Mouse (Mus musculus) adrenal gland, postnatal 14 days (tissue): ENCODE measurements at regions not wholly inside any gene's neighbourhood (a gene's known extent, or its start where the extent isn't known, plus 50 kb on each side); places are given as distances from the start of the nearest gene placed in this dataset.
"Not testable (repeated sequence)": the region's sequence is repeated elsewhere in the genome, so short reads cannot be mapped to it uniquely, and the experiment has no call there.

Experiments
- DNase-seq: peaks from one replicate; pipeline ENCODE4 v3.0.0; 2021; ENCODE audit warnings: mixed read lengths

DNA sequence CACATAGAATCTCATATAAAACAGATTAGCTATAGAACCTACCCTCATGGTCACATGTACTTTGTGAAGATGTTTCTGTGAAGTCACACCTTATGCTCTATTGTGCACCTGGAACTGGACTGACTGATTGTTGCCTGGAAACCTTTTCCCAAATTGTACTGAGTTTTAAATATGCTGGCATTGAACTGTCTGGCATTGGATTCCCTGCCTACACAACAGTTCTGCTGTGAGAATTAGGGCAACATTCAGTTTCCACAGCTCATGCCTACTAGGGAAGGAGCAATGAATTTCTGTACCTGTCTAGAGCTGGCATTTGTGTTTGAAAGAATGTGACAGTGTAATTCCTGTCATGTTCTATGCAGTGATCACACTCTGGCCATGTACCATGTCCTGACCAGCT lies 60.4 kb upstream of the Poc5 start:
- DNase-seq: no peak

DNA sequence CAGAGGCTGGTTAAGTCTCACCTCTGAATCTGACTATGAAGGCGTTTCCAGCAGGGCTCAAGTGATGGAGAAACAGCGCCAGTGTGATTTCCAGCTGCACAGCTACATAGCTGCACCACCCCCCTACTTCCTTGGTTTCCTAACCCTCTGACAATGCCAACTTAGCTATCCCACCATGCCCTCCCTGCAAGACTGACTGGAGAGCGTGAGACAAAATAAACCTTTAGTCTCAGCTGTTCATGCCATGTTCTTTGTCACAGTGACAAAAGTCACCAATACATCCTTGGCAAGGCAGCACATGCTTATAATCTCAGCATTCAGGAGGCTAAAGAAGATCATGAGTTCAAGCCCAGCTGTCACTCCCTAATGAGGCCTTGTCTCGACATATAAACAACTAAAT lies 63.5 kb upstream of the Poc5 start:
- DNase-seq: no peak

DNA sequence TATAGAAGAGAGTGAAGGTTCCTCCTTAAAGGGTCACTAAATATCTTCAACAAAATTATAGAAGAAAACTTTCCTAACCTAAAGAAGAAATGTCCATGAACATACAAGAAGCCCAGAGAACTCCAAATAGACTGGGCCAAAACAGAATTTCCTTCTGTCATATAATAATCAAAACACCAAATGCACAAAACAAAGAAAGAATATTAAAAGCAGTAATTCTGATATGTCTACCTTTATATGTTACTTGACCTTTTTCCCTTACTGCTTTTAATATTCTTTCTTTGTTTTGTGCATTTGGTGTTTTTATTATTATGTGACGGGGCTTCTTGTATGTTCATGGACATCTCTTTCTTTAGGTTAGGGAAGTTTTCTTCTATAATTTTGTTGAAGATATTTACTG lies 70.9 kb upstream of the Poc5 start:
- DNase-seq: not testable (repeated sequence)

DNA sequence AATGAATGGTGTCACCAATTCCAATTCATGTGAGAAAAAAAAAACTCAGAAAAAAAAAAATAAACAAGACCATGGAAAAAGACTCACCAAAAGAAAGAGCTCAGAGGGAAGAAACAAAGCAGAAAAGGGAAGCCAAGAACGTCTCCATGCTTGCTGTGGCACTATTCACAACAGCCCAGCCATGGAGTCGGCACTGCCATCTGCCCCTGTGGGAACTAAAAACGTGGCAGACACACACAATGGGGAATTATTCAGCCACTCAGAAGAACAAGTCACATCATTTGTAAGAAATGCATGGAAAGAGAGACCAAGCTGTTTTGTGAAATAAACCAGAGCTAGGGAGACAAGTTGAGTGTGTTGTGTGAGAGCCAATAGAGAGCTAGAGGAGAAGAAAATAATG lies 74.9 kb upstream of the Poc5 start:
- no peak for DNase-seq

DNA sequence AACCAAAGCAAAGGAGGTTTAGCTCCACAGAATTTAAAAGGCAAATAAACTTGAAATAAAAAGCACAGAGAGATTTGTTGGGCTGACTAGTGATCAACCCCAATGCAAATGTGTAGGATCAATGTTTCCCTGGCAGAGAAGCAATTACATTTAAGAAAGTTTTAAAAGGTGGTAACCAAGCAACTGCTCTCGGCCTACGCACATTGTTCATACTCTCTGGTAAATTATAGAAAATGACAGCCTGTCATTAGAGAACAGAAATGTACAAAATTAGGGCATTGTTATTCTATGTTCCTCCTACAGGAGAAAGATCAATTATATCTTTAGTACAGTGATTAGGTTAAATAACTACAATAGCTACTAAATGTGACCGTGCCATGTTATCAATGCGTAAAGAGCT lies 85.6 kb upstream of the Poc5 start:
- DNase-seq: no peak

DNA sequence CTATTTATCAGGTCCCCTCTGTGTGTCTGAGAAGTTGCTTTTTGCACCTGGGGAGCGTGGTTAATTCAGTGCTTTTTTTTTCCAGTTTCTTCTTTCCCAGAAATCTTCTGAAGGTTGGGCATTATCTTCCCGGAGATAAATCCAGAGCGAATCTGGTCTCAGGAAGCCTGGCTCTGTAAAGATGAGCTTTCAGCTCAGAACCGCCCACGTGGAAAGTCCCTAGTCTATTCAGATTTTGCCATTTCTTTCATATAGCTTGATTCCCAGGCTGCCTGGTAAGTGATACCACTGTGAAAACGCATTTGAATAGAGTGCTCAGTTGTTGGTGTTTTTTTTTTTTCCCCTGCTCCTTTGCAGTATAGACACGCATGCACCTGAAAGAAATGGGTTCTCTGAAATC lies 100.3 kb upstream of the Poc5 start:
- no peak for DNase-seq

DNA sequence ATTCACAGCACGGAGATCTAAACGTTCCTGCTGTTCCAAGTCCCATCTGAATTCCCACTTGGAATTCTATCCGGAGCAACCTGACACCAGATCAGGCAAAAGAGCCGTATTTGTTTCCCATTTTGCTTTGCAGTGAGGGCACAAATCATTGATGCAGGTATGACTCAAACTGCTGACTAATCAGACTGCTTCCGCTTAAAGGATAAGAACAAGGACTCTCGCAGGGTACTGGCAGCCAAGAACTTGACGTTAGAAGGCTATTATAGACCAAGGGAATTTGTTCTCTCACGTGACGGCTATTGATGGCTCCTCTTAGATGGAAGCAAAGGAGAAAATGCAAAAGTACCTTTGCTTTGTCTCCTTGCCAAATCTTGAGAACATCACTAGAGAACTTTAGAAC lies 118.1 kb upstream of the Poc5 start:
- DNase-seq: peak; percentile 34

DNA sequence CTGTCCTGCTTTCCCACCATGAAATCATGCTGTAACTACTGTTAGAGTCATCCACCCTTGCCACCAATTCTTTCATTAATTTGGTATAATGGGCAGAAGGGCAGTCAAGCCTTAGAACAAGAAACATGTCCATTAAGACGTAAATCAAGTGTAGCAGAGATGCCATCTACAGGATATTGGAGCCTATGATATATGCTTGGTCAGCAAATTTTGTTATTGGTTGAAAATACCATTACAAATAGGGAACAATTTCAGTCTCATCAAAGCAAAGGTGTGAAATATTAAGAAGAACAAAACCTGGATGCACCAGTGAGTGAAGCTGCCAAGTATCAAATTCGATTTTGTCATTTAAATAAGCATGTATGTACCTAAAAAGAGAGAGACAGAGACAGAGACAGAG lies 123.6 kb upstream of the Sv2c start:
- no peak for DNase-seq

DNA sequence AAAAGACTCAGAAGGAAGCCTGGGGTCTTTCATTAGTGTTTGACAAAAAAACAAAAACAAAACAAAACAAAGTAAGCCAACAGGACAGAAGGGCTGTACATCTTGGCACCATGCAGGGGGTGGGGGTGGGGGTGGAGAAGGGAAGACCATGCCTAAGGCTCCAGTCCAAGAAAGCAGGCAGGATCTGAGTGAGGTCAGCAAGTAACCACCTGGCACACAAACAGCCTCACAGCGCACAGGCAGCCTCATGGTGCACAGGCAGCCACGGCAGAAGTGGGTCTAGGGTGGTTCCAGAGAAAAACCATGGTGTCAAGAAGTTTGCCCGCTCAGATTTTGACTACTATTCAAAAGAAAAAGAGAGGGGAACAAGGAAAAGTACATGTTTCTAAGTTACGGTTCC lies 122.0 kb upstream of the Sv2c start:
- no peak for DNase-seq

DNA sequence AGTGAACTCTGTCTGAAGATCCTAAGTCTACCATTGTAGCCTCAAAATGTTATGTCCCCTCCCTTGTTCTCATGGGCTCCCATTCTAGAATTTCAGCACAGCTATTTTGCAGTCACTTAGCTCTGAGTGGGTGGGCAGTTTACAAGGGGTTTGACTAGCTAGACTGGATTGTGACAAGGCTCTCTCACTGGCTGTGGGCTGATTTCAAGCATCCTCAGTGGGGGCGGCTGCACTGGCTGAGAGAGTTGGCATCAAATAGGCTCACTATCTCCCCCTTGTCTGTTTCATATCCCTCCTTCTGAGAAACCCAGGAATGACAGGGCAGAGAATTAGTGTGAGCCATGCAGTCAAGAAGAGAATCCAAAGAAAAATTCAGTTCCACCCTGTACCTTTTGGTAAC lies 88.4 kb upstream of the Sv2c start:
- no peak for DNase-seq

DNA sequence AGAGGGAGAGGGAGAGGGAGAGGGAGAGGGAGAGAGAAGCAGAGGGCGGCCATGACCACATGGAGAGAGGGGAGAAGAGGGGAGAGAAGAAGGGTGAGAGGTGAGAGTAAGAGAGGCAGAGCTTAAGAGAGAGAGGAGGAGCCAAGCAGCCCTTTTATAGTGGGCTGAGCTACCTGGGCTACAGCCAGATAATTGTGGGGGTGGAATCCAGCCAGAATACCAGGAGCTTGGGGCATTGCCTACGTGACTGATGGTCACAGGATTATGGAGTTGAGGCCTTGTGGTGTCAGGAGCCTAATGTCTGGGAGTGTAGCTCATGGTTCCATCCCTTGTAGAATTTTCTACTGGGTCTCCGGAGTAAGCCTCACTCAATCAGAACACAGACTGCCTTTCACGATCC lies 83.1 kb upstream of the Sv2c start:
- no peak for DNase-seq

DNA sequence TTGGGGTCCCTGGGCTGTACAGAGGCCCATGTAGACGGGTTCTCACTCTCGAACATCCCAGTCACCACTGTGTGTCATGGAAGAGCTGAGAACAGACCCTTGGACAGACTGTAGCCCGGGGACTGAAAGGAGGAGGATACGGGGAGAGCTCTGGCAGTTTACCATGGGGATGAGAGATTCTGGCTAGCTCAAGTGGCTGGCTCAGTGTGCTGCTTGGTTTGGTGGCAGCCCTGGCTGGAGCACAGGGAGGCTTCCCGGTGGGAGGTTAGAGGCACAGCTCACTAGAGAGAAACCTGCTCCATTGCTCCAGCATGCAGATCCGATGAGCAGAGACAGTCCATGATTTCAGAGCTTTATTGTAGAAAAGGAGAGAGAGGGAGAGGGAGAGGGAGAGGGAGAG lies 82.7 kb upstream of the Sv2c start:
- DNase-seq: no peak

DNA sequence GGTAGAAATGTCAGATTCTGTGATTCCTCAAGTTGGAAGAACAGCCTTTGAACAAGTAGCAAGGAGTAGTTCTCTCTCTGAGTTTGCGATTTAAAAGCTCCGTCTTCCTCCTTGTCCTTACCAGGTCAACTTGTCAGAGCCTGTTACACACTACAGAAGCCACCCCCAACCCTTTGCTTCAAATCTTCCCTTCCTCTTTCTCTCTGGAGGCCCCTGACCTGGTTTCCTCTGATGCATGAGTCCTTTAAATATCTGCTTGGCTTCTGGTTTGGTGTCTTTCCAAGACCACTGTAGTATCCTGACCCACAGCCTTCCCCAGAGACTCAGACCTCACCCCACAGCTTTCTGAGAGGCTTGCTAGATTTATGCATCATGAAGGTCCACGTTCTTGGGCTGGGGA lies 73.7 kb upstream of the Sv2c start:
- DNase-seq: no peak

DNA sequence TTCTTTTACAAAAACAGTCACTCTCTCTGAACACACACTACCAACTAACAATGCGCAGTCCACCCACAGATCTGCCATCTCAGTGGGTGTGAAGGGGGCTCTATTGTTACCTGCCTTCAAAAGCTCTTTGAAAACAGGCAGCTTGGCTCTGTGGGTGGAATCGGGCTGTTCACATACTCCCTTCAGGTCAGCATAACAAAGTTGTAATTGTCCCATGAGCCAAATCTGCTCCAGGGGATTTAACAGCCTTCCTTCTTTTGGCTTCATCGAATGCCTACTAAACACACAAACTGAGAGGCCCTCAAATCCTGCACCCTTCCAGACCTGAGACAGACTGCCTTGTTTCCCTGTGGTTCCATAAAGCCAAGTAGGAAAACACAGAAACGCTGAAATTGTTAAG lies 56.2 kb upstream of the Sv2c start:
- DNase-seq: no peak
